Mouse (Mus musculus): ENCODE data around the gene Il6st. TPM values are rescaled to one million over a fixed set of nuclear protein-coding genes. Genes with fewer than 3 reads are reported as not detected.

Gene Il6st
- polyA plus RNA-seq, 1 experiment: 17.3 TPM

GRCm38 (mm10) chr13:112439105-112439818 is 24.6 kb upstream of the Il6st start:
- Histone ChIP-seq H3K36me3 (ENCODE audit: control insufficient read depth, insufficient read depth) (no peaks in the 10 kb centered on the region), H3K79me2 (ENCODE audit: control insufficient read depth, insufficient read depth) (no peaks in the 10 kb centered on the region), H3ac (ENCODE audit: control insufficient read depth, insufficient read length, low read depth) (no peak overlapping the region), H3K79me3 (ENCODE audit: low read depth) (no peaks in the 10 kb centered on the region), H3K27me3 (ENCODE audit: control insufficient read depth, insufficient read depth, insufficient read length) (no peaks in the 10 kb centered on the region), H3K4me3 (ENCODE audit: insufficient read depth, poor library complexity, severe bottlenecking) (no peak overlapping the region)
- TF ChIP-seq MYOG (IDR thresholded peaks at IDR 0.05; ENCODE audit: control insufficient read depth, extremely low read depth, insufficient read length) (no peak), FOSL1 (IDR thresholded peaks at IDR 0.05; ENCODE audit: insufficient read depth, low read length, poor library complexity, severe bottlenecking) (no peak), CTCF (IDR thresholded peaks at IDR 0.05; ENCODE audit: control insufficient read depth, insufficient read depth, insufficient read length) (no peak), MAX (IDR thresholded peaks at IDR 0.05) (no peak)

- Histone ChIP-seq H3K4me3 (ENCODE audit: insufficient read depth, poor library complexity, severe bottlenecking) (no peak overlapping the region), H3K79me2 (ENCODE audit: control insufficient read depth, insufficient read depth) (no peaks in the 10 kb centered on the region)
- TF ChIP-seq MAX (IDR thresholded peaks at IDR 0.05): no peak
- no peak for TF ChIP-seq CTCF (IDR thresholded peaks at IDR 0.05; ENCODE audit: control insufficient read depth, insufficient read depth, insufficient read length)
- no peak for TF ChIP-seq MYOD1 (IDR thresholded peaks at IDR 0.05; ENCODE audit: control insufficient read depth, insufficient read length, low read depth)
- no peak for TF ChIP-seq CEBPB (IDR thresholded peaks at IDR 0.05; ENCODE audit: low read depth)
- no peak for TF ChIP-seq FOSL1 (IDR thresholded peaks at IDR 0.05; ENCODE audit: insufficient read depth, low read length, poor library complexity, severe bottlenecking)
- no peak for TF ChIP-seq USF1 (IDR thresholded peaks at IDR 0.05; ENCODE audit: low read depth)
- TF ChIP-seq MYOG (IDR thresholded peaks at IDR 0.05; ENCODE audit: control insufficient read depth, extremely low read depth, insufficient read length): no peak
Measured at GRCm38 (mm10) chr13:112439917-112440361, 23.9 kb upstream of the Il6st start.

GRCm38 (mm10) chr13:112440668-112441067 is 23.2 kb upstream of the Il6st start:
- no peaks in the 10 kb centered on the region for H3K36me3 ChIP-seq (ENCODE audit: control insufficient read depth, insufficient read depth)
- H3ac ChIP-seq (ENCODE audit: control insufficient read depth, insufficient read length, low read depth): no peak overlapping the region
- no peaks in the 10 kb centered on the region for H3K79me3 ChIP-seq (ENCODE audit: low read depth)
- no peak overlapping the region for H3K4me3 ChIP-seq (ENCODE audit: insufficient read depth, poor library complexity, severe bottlenecking)
- no peaks in the 10 kb centered on the region for H3K79me2 ChIP-seq (ENCODE audit: control insufficient read depth, insufficient read depth)
- H3K27me3 ChIP-seq (ENCODE audit: control insufficient read depth, insufficient read depth, insufficient read length): no peaks in the 10 kb centered on the region
- TF ChIP-seq MYOD1 (IDR thresholded peaks at IDR 0.05; ENCODE audit: control insufficient read depth, insufficient read length, low read depth) (no peak), FOSL1 (IDR thresholded peaks at IDR 0.05; ENCODE audit: insufficient read depth, low read length, poor library complexity, severe bottlenecking) (no peak), CTCF (IDR thresholded peaks at IDR 0.05; ENCODE audit: control insufficient read depth, insufficient read depth, insufficient read length) (no peak), MAX (IDR thresholded peaks at IDR 0.05) (no peak), CEBPB (IDR thresholded peaks at IDR 0.05; ENCODE audit: low read depth) (no peak), USF1 (IDR thresholded peaks at IDR 0.05; ENCODE audit: low read depth) (no peak), MYOG (IDR thresholded peaks at IDR 0.05; ENCODE audit: control insufficient read depth, extremely low read depth, insufficient read length) (no peak)

More at GRCm38 (mm10) chr13:112439917-112440361, 23.9 kb upstream of the Il6st start:
- no peaks in the 10 kb centered on the region for H3K36me3 ChIP-seq (ENCODE audit: control insufficient read depth, insufficient read depth)
- no peaks in the 10 kb centered on the region for H3K79me3 ChIP-seq (ENCODE audit: low read depth)
- H3K27me3 ChIP-seq (ENCODE audit: control insufficient read depth, insufficient read depth, insufficient read length): no peaks in the 10 kb centered on the region
- H3ac ChIP-seq (ENCODE audit: control insufficient read depth, insufficient read length, low read depth): no peak overlapping the region

- Histone ChIP-seq H3K79me2 (ENCODE audit: control insufficient read depth, insufficient read depth) (no peaks in the 10 kb centered on the region), H3K79me3 (ENCODE audit: low read depth) (no peaks in the 10 kb centered on the region), H3ac (ENCODE audit: control insufficient read depth, insufficient read length, low read depth) (no peak overlapping the region), H3K4me3 (ENCODE audit: insufficient read depth, poor library complexity, severe bottlenecking) (no peak overlapping the region), H3K36me3 (ENCODE audit: control insufficient read depth, insufficient read depth) (no peaks in the 10 kb centered on the region), H3K27me3 (ENCODE audit: control insufficient read depth, insufficient read depth, insufficient read length) (no peaks in the 10 kb centered on the region)
- TF ChIP-seq CTCF (IDR thresholded peaks at IDR 0.05; ENCODE audit: control insufficient read depth, insufficient read depth, insufficient read length) (no peak), FOSL1 (IDR thresholded peaks at IDR 0.05; ENCODE audit: insufficient read depth, low read length, poor library complexity, severe bottlenecking) (no peak), MAX (IDR thresholded peaks at IDR 0.05) (peak; percentile 38), MYOD1 (IDR thresholded peaks at IDR 0.05; ENCODE audit: control insufficient read depth, insufficient read length, low read depth) (no peak), CEBPB (IDR thresholded peaks at IDR 0.05; ENCODE audit: low read depth) (peak; percentile 8), USF1 (IDR thresholded peaks at IDR 0.05; ENCODE audit: low read depth) (no peak), MYOG (IDR thresholded peaks at IDR 0.05; ENCODE audit: control insufficient read depth, extremely low read depth, insufficient read length) (no peak)
Measured at GRCm38 (mm10) chr13:112442867-112443529, 20.9 kb upstream of the Il6st start.

- peak; percentile 64 for TF ChIP-seq CEBPB (IDR thresholded peaks at IDR 0.05; ENCODE audit: low read depth)
- TF ChIP-seq MYOG (IDR thresholded peaks at IDR 0.05; ENCODE audit: control insufficient read depth, extremely low read depth, insufficient read length): no peak
- no peak for TF ChIP-seq USF1 (IDR thresholded peaks at IDR 0.05; ENCODE audit: low read depth)
- no peak for TF ChIP-seq CTCF (IDR thresholded peaks at IDR 0.05; ENCODE audit: control insufficient read depth, insufficient read depth, insufficient read length)
- peak; percentile 37 for TF ChIP-seq MYOD1 (IDR thresholded peaks at IDR 0.05; ENCODE audit: control insufficient read depth, insufficient read length, low read depth)
- TF ChIP-seq FOSL1 (IDR thresholded peaks at IDR 0.05; ENCODE audit: insufficient read depth, low read length, poor library complexity, severe bottlenecking): no peak
- peak; percentile 57 for TF ChIP-seq MAX (IDR thresholded peaks at IDR 0.05)
- no peaks in the 10 kb centered on the region for H3K79me2 ChIP-seq (ENCODE audit: control insufficient read depth, insufficient read depth)
- H3ac ChIP-seq (ENCODE audit: control insufficient read depth, insufficient read length, low read depth): no peak overlapping the region
- H3K27me3 ChIP-seq (ENCODE audit: control insufficient read depth, insufficient read depth, insufficient read length): no peaks in the 10 kb centered on the region
- no peaks in the 10 kb centered on the region for H3K79me3 ChIP-seq (ENCODE audit: low read depth)
- H3K36me3 ChIP-seq (ENCODE audit: control insufficient read depth, insufficient read depth): no peaks in the 10 kb centered on the region
- no peak overlapping the region for H3K4me3 ChIP-seq (ENCODE audit: insufficient read depth, poor library complexity, severe bottlenecking)
Measured at GRCm38 (mm10) chr13:112447108-112447665, 16.7 kb upstream of the Il6st start.
